Mouse (Mus musculus): ENCODE results near the gene Bahcc1.
A peak's percentile ranks its signal among the peaks of the same experiment; 100 is the strongest.

The Bahcc1 gene

GRCm38 (mm10) chr11:120290266-120290665, 57.5 kb downstream of the Bahcc1 start:
- Histone ChIP-seq H3K27me3 (ENCODE audit: insufficient read depth, low read length) (peaks cover 11% of the 10 kb centered on the region; the same call in 1 of the 2 replicates), H3K4me1 (replicated peaks; ENCODE audit: low read depth, low read length) (peaks cover 55% of the 10 kb centered on the region), H3K4me3 (replicated peaks; ENCODE audit: low read length) (peak overlapping the region; percentile 46; the same call in 1 of the 2 replicates), H3K36me3 (ENCODE audit: insufficient read depth, low read length) (peaks cover 49% of the 10 kb centered on the region), H3K9me3 (ENCODE audit: low read length) (no peaks in the 10 kb centered on the region)
- no peak for TF ChIP-seq CTCF (conservative IDR thresholded peaks at IDR 0.05; ENCODE audit: low read length)
- TF ChIP-seq POU5F1 (IDR thresholded peaks at IDR 0.05; ENCODE audit: borderline replicate concordance, low read length) = no peak
- no peak for TF ChIP-seq NANOG (IDR thresholded peaks at IDR 0.05; ENCODE audit: borderline replicate concordance, low read length)

GRCm38 (mm10) chr11:120293714-120294113, 61.0 kb downstream of the Bahcc1 start:
- no peak for TF ChIP-seq NANOG (IDR thresholded peaks at IDR 0.05; ENCODE audit: borderline replicate concordance, low read length)
- no peak for TF ChIP-seq CTCF (conservative IDR thresholded peaks at IDR 0.05; ENCODE audit: low read length)
- no peak for TF ChIP-seq POU5F1 (IDR thresholded peaks at IDR 0.05; ENCODE audit: borderline replicate concordance, low read length)
- H3K36me3 ChIP-seq (ENCODE audit: insufficient read depth, low read length) = peaks cover 16% of the 10 kb centered on the region
- no peak overlapping the region for H3K4me3 ChIP-seq (replicated peaks; ENCODE audit: low read length)
- peaks cover 51% of the 10 kb centered on the region for H3K4me1 ChIP-seq (replicated peaks; ENCODE audit: low read depth, low read length)
- peaks cover 20% of the 10 kb centered on the region for H3K27me3 ChIP-seq (ENCODE audit: insufficient read depth, low read length)
- H3K9me3 ChIP-seq (ENCODE audit: low read length) = no peaks in the 10 kb centered on the region

GRCm38 (mm10) chr11:120296305-120297144, 63.8 kb downstream of the Bahcc1 start:
- TF ChIP-seq NANOG (IDR thresholded peaks at IDR 0.05; ENCODE audit: borderline replicate concordance, low read length) = no peak
- TF ChIP-seq POU5F1 (IDR thresholded peaks at IDR 0.05; ENCODE audit: borderline replicate concordance, low read length) = no peak
- no peak for TF ChIP-seq CTCF (conservative IDR thresholded peaks at IDR 0.05; ENCODE audit: low read length)
- Histone ChIP-seq H3K36me3 (ENCODE audit: insufficient read depth, low read length) (0 out of 2 replicates have a peak, but pooled peaks cover 3% of the 10 kb centered on the region), H3K27me3 (ENCODE audit: insufficient read depth, low read length) (peaks cover 45% of the 10 kb centered on the region)

GRCm38 (mm10) chr11:120297767-120298166, 65.0 kb downstream of the Bahcc1 start:
- Histone ChIP-seq H3K36me3 (ENCODE audit: insufficient read depth, low read length) (0 out of 2 replicates have a peak, but pooled peaks cover 3% of the 10 kb centered on the region), H3K4me3 (replicated peaks; ENCODE audit: low read length) (peak overlapping the region; percentile 30; the same call in 1 of the 2 replicates)
- TF ChIP-seq POU5F1 (IDR thresholded peaks at IDR 0.05; ENCODE audit: borderline replicate concordance, low read length) (no peak), NANOG (IDR thresholded peaks at IDR 0.05; ENCODE audit: borderline replicate concordance, low read length) (no peak), CTCF (conservative IDR thresholded peaks at IDR 0.05; ENCODE audit: low read length) (no peak)

More at GRCm38 (mm10) chr11:120296305-120297144, 63.8 kb downstream of the Bahcc1 start:
- H3K4me1 ChIP-seq (replicated peaks; ENCODE audit: low read depth, low read length) = peaks cover 31% of the 10 kb centered on the region
- no peaks in the 10 kb centered on the region for H3K9me3 ChIP-seq (ENCODE audit: low read length)
- H3K4me3 ChIP-seq (replicated peaks; ENCODE audit: low read length) = peak overlapping the region; percentile 30

GRCm38 (mm10) chr11:120298441-120299141, 65.8 kb downstream of the Bahcc1 start:
- Histone ChIP-seq H3K4me3 (replicated peaks; ENCODE audit: low read length) (no peak overlapping the region), H3K36me3 (ENCODE audit: insufficient read depth, low read length) (no peaks in the 10 kb centered on the region), H3K4me1 (replicated peaks; ENCODE audit: low read depth, low read length) (peaks cover 33% of the 10 kb centered on the region), H3K27me3 (ENCODE audit: insufficient read depth, low read length) (peaks cover 62% of the 10 kb centered on the region), H3K9me3 (ENCODE audit: low read length) (no peaks in the 10 kb centered on the region)
- TF ChIP-seq CTCF (conservative IDR thresholded peaks at IDR 0.05; ENCODE audit: low read length) = no peak

More at GRCm38 (mm10) chr11:120297767-120298166, 65.0 kb downstream of the Bahcc1 start:
- H3K4me1 ChIP-seq (replicated peaks; ENCODE audit: low read depth, low read length) = peaks cover 31% of the 10 kb centered on the region
- H3K9me3 ChIP-seq (ENCODE audit: low read length) = no peaks in the 10 kb centered on the region
- peaks cover 54% of the 10 kb centered on the region for H3K27me3 ChIP-seq (ENCODE audit: insufficient read depth, low read length)

GRCm38 (mm10) chr11:120299484-120299883, 66.7 kb downstream of the Bahcc1 start:
- Histone ChIP-seq H3K9me3 (ENCODE audit: low read length) (no peaks in the 10 kb centered on the region), H3K4me3 (replicated peaks; ENCODE audit: low read length) (no peak overlapping the region), H3K4me1 (replicated peaks; ENCODE audit: low read depth, low read length) (peaks cover 39% of the 10 kb centered on the region), H3K36me3 (ENCODE audit: insufficient read depth, low read length) (no peaks in the 10 kb centered on the region), H3K27me3 (ENCODE audit: insufficient read depth, low read length) (peaks cover 64% of the 10 kb centered on the region)
- TF ChIP-seq NANOG (IDR thresholded peaks at IDR 0.05; ENCODE audit: borderline replicate concordance, low read length) = no peak
- no peak for TF ChIP-seq POU5F1 (IDR thresholded peaks at IDR 0.05; ENCODE audit: borderline replicate concordance, low read length)
- TF ChIP-seq CTCF (conservative IDR thresholded peaks at IDR 0.05; ENCODE audit: low read length) = no peak

- Histone ChIP-seq H3K36me3 (ENCODE audit: insufficient read depth, low read length) (no peaks in the 10 kb centered on the region), H3K4me1 (replicated peaks; ENCODE audit: low read depth, low read length) (peaks cover 43% of the 10 kb centered on the region), H3K9me3 (ENCODE audit: low read length) (no peaks in the 10 kb centered on the region), H3K27me3 (ENCODE audit: insufficient read depth, low read length) (peaks cover 82% of the 10 kb centered on the region), H3K4me3 (replicated peaks; ENCODE audit: low read length) (no peak overlapping the region)
- TF ChIP-seq CTCF (conservative IDR thresholded peaks at IDR 0.05; ENCODE audit: low read length) (no peak), POU5F1 (IDR thresholded peaks at IDR 0.05; ENCODE audit: borderline replicate concordance, low read length) (no peak), NANOG (IDR thresholded peaks at IDR 0.05; ENCODE audit: borderline replicate concordance, low read length) (no peak)
These were observed 70.4 kb downstream of the Bahcc1 start for GRCm38 (mm10) chr11:120303119-120303518.

- H3K36me3 ChIP-seq (ENCODE audit: insufficient read depth, low read length) = no peaks in the 10 kb centered on the region
- peaks cover 84% of the 10 kb centered on the region for H3K27me3 ChIP-seq (ENCODE audit: insufficient read depth, low read length)
- H3K4me3 ChIP-seq (replicated peaks; ENCODE audit: low read length) = no peak overlapping the region
- H3K4me1 ChIP-seq (replicated peaks; ENCODE audit: low read depth, low read length) = peaks cover 49% of the 10 kb centered on the region
- no peaks in the 10 kb centered on the region for H3K9me3 ChIP-seq (ENCODE audit: low read length)
- TF ChIP-seq POU5F1 (IDR thresholded peaks at IDR 0.05; ENCODE audit: borderline replicate concordance, low read length) (no peak), CTCF (conservative IDR thresholded peaks at IDR 0.05; ENCODE audit: low read length) (no peak), NANOG (IDR thresholded peaks at IDR 0.05; ENCODE audit: borderline replicate concordance, low read length) (no peak)
These were observed 71.0 kb downstream of the Bahcc1 start for GRCm38 (mm10) chr11:120303559-120304349.

All from E14TG2a.4 (cell line).